Mouse (Mus musculus): ENCODE results near the gene Rapgef2. TPM values are rescaled to one million over a fixed set of nuclear protein-coding genes. Genes with fewer than 3 reads are reported as not detected.

The Rapgef2 gene
- total RNA-seq, 2 experiments from 2014 or later = 16.4 to 17.0 TPM

DNA sequence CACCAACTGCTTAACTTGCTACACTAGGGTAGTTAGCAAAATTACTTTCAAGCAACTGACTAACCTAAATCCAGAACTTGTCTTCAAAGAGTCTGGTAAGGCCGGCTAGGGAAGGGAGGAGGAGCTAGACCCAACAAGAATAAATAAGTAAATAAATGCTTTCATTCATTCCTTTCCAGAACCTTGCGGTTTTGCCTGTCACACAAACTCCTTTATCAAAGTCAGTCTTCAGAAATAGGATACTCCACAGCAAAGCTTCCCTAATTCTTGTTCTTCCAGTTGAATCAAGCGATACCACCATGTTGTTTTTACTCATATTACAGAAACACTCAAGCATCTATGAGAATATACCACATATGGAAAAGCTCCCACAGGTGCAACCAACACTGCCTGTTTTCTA, 2.3 kb downstream of the Rapgef2 start:
- ATAC-seq (ENCODE audit: poor library complexity, severe bottlenecking) = no peak

DNA sequence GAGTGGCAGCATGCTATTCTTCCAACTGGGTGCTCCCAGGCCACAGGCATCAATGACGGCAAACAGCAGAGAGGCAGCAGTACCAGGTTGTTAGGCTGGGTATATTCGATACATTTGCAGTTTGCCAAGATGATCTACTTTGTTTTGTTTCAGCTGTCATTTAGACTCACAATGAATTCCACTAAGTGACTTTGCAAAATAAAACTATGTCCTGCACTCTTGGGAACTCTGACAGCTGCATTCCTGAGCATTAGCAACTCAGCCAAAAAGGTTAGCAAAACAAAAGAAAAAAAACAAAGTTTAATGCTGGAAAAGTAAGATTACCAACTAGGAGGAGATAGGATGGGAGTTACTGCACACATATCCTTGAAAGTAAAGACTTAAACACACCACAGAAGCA, 3.3 kb downstream of the Rapgef2 start:
- ATAC-seq (ENCODE audit: poor library complexity, severe bottlenecking) = no peak

DNA sequence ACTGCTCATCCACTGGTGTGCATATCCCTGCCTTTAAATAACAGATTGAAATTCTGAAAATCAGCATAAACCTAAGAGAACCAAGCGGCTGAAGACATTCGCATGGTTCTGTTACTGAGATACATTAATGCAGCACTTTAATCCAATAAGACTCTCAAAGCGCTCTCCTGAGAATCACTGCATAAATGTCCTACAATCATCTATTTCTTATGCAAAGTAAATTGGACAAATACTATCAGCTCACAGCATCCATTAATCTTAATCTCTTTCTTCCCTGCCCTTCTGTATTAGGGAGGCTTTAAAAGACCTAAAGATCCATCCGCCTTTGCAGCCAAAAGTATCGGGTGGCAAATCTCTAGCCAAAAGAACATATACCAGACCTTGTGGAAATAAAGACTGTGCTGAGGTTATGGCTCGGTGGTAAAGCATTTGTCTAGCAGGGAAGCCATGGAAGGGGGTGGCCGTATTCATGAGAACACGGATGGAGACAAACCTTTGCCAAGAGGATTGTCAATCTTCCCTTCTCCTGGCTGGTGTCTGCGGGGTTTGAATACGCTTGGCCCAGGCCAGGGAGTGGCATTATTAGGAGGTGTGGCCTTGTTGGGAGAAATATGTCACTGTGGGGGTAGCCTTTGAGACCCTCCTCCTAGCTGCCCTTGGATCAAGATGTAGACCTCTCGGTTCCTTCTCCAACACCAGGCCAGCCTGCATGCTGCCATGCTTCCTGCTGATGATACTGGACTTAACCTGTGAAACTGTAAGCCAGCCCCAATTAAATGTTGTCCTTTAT, 10.3 kb downstream of the Rapgef2 start:
- no peak for ATAC-seq (ENCODE audit: poor library complexity, severe bottlenecking)

DNA sequence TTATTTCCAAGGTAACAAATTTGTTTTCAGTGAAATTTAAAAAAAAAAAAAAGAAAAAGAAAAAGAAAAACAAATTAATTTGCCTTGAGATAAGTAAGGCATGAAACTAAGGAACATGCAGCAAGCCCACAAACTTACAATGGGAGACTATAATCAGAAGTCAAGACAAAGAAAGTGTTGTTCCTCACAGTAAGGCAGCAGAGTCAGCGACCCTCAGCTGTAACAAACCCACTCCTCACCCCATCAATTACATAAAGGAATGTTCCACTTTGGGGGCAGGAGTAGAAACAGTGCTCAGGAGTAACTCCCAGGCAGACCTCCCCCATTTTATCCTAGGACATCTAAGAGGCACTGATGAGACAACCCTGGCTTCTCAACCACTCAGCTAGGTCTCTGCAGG, 13.0 kb downstream of the Rapgef2 start:
- ATAC-seq (ENCODE audit: poor library complexity, severe bottlenecking) = no peak

DNA sequence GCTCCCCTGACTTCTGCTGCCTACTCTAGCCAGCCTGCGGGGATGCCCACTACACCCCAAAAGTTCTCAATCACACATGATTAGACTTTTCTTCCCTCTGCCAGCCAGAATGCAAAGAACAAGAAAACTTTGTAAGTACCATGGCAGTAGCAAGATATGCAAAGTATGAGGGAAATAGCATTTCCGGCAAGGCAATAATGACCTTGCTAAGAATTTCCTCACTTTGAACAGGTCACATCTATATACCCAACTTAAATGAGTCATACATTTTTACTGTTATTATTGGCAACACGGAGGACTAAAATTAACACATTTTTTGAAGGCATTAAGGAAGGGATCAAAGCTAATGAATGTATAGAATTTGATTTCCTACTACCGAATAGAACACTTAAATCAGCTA, 13.4 kb downstream of the Rapgef2 start:
- ATAC-seq (ENCODE audit: poor library complexity, severe bottlenecking) = peak; percentile 45; the same call in 1 of the 2 replicates

DNA sequence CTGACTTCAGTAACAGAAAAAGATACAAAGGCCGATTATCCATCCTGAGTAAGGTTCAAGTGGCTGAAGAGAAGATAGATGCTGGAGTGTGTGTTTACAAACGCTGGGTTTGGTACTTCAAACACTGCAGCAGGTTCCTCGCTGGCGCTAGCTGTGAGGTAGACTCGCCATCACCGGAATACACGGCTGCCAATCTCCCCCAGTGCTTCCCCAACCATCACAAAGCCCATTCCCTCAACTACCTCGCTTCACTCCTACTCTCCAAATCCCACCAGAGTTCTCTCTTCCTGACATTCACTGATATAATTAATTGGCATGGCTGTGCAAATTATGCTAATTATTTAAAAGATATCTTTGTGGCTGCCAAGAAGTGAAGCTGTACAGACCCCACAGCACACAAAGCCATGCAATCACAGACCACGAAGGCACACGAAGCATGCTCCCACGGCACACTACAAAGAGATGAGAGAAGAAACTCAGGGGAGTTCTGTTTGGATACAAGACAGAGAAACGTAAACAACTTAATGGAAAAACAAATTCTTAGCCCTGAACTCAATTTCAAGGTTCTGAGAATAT, 15.2 kb downstream of the Rapgef2 start:
- no peak for ATAC-seq (ENCODE audit: poor library complexity, severe bottlenecking)

DNA sequence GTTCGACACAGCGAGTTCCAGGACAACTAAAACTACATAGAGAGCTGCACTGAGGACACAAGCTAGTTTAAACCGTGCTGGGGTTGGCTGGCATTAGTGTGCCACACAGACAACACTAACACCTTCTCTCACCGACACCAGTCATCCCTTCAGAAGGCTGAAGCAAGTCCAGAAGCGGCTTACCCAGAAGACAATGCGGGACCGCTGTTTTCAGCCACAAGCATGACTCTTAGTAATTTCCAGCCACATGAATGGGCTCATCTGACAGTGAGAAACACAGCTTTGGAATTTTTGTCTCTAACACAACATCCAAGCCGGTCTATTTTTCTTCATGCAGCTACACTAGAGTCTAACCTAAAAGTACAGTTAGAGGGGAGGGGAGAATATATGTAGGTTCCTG, 16.4 kb downstream of the Rapgef2 start:
- no peak for ATAC-seq (ENCODE audit: poor library complexity, severe bottlenecking)

DNA sequence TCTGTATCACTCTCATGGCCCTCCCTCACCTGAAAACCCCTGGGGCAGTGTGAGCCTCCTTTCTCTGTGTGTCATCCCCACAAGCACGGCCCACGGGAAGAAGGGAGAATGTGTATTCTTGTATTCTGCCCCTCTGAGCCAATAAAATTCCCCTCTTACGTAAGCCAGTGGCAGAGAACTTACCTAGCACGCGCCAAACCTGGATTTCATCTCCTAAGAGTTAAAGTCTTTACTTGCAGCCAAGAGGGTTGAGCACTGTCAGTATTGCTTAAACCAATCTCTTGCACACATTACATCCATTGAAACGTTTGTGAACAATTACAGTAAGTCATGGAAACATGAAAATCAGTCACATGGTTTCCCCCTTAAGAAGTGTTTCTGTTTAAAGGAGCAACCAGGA, 19.3 kb downstream of the Rapgef2 start:
- no peak for ATAC-seq (ENCODE audit: poor library complexity, severe bottlenecking)

DNA sequence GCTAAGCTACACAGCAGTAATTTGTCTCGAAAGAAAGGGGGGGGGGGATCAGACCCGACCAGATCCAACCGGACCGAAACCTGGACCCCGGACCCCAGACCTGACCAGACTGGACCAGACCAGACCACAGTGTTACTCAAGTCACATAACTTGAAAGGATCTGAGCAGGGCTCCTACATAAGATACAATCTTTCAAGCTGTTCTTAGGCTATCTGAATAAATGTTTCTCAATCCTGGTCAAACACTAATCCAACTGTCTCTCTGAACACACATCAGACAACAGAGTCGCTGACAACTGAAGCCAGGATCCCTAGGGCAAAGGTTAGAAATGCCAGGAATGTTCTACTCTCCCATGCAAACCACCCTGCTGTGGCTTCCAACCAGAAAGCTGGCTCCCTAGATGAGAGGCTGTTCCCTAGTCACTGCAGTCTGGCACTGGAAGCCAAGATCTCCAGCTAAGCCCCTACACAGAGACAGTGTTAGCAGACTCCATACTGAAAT, 24.5 kb downstream of the Rapgef2 start:
- no peak for ATAC-seq (ENCODE audit: poor library complexity, severe bottlenecking)

DNA sequence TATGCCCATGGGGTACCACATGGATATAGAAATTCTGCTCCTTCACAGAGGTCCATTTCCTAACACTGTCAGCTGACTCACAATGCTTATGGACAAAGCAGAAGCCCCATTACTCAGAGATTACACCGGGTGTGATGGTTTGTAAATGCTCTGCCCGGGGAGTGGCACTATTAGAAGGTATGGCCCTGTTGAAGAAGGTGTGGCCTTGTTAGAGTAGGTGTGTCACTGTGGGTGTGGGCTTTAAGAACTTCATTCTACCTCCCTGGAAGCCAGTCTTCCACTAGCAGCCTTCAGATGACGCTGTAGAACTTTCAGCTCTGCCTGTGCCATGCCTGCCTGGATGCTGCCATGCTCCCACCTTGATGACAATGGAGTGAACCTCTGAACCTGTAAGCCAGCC, 32.3 kb downstream of the Rapgef2 start:
- ATAC-seq (ENCODE audit: poor library complexity, severe bottlenecking) = peak; percentile 41; the same call in 1 of the 2 replicates

DNA sequence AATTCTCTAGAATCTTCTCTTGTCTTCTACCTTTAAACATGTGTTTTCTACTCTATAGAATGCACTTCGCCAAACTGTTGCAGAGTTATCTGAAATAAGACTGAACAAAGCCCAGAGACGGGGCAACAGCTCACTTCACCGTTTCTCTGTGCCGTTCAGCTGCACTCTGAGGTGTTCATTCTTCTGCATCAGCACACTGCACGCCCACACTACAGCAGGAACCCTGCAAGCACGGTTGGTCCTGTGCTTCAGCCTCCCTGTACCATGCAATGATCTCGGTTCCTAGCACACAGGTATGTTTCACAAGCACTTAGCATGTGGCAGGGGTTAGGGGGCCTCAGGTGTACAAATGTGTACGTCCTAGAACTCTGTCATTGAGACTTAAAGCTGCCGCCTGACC, 32.9 kb downstream of the Rapgef2 start:
- ATAC-seq (ENCODE audit: poor library complexity, severe bottlenecking) = peak; percentile 36; the same call in 1 of the 2 replicates

DNA sequence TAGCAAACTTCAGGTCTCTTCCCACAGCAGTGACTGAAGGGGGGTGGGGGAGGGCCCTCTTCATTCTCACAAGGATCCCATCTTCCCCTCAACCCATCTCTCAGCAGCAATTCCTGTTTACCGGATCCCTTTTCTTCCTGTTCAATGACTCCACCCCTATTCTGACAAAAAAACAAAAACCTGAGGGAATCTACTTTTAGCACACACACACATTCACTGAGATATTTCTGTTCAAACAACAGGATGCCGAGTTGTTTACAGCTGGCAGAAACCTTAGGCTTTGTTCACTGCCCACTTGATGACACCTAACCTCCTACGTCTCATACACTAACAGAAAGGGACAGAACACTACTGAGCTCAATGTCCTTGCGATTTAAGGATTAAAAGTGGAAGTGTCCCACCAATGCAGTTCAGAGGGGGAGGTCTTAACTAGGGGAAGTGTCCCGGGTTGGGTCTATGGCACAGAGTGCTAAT, 33.4 kb downstream of the Rapgef2 start:
- ATAC-seq (ENCODE audit: poor library complexity, severe bottlenecking) = peak; percentile 84

DNA sequence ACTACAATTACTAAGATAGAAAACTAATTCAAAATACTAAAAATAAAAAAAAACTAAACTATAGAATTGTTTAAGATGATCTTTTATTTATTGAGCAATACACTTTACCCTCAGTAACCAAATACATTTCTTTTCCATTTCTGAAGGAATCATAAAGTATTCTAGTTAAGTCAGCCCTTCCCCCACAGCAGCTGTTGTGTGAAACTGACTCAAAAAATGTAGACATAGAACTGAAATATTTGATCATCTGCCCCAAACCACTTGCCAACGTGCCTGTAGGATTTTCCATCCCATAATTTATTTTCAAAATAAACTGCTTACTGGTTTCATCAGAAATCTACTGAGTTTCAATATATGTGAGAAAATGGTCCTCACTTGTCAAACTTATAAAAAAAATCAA, 36.4 kb downstream of the Rapgef2 start:
- no peak for ATAC-seq (ENCODE audit: poor library complexity, severe bottlenecking)

DNA sequence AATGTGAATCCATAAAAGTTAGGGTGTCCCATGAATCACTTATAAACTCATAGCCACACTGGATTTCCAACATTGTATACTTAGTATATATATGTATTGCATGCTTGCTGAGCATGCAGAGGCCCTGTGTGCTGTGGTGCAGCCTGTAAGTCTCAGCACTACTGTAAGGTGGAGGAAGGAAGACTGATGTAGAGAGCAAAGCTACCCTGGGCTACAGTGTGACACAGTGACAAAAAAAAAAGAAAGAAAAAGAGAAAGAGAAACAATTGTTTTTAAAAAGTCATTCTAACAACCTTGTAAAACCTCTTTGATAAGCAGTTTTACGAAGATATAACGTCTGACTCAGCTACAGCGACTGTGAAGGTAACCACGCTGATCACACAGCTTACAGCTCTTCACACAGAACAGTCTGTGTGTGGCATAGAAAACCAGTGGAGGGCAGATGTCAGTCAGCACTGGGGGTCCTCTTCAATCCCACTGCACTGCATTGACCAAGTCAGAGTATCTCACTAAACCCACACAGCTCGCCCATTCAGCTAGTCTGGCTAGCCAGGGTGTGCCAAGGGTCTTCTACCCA, 37.6 kb downstream of the Rapgef2 start:
- ATAC-seq (ENCODE audit: poor library complexity, severe bottlenecking) = no peak

DNA sequence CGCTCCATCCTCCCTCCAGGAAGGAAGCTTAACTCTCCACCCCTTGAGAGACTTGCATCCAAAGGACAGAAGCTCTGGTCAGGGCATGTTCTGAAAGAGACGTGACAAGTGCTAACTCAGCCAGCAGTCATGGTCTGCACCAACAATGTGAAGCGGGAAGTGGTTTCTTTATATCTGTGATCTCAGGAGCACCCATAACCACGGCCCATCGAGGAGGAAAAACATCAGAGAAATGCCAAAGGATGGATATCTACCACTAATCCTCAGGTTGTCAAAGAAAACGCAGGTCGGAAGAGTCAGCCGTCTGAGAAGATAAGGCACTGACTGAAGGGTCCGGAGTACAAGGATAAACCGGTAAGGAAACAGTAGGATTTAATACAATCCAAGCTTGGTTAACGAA, 38.1 kb downstream of the Rapgef2 start:
- ATAC-seq (ENCODE audit: poor library complexity, severe bottlenecking) = peak; percentile 55

DNA sequence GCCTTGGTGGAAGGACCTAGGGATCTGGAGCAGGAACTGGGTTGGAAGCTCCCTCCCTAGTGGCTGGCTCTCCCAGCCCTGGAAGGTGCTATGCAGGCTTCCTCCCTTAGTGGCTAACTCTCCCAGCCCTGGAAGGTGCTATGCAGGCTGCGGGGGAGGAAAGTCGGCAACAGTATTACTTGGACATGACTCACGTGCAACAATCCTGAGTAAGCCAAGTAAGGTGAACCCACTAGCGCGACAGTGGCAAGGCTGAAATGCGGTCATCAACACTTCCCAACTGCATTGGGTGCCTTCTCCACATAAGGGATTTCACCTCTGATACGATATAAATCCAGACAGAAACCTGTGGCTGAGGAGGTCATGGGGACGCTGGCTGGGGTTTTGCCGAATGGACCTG, 42.0 kb downstream of the Rapgef2 start:
- ATAC-seq (ENCODE audit: poor library complexity, severe bottlenecking) = no peak

DNA sequence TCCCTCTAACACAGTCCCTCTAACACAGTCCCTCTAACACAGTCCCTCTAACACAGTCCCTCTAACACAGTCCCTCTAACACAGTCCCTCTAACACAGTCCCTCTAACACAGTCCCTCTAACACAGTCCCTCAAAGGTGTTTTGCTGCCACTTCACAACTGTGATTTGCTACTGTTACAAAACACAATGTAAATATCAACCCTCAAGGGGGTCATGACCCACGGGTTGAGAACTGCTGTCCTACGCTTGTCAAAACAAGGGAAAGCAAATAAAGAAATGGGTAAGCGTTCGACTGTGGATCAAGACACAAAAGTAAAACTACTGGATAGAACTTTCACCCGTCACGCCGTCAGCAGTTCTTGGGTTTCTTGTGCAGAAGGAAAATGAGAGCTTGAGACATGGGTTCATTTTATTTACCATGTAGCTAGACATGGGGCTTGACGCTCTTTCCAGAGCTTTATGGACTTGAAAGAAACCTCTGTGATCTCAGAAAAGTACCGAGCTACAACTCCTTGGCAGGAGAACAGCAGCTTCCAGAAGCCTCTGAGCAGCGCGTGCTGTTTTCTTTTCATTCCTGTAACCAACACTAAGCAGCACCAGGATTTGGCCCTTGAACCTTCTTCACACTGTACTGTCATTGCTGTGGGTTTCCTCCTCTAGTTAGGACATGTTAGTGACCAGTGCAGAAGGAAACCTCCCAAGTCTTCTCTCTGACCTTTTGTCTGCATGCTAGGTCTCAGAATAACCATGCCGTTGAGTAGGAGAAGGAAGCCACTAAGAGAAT, 43.2 kb downstream of the Rapgef2 start:
- no peak for ATAC-seq (ENCODE audit: poor library complexity, severe bottlenecking)

DNA sequence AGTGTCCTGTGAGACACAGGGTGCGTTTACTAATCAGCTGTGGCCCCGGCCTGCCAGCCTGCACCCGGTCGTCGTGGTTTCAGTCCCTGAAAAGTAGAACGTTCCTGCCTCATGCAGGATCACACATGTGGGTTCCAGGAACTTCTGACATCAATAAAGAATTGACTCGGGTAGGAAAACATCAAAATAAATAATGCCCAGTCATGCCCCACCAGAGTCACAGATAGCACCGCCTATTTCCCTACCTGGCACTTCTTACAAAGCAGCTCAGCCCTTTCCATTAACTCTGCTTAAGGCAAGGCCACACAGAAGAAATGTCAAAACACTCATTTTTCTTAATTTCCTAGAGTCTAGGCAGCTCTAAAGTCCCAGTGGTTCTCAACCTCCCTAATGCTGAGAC, 44.0 kb downstream of the Rapgef2 start:
- no peak for ATAC-seq (ENCODE audit: poor library complexity, severe bottlenecking)

DNA sequence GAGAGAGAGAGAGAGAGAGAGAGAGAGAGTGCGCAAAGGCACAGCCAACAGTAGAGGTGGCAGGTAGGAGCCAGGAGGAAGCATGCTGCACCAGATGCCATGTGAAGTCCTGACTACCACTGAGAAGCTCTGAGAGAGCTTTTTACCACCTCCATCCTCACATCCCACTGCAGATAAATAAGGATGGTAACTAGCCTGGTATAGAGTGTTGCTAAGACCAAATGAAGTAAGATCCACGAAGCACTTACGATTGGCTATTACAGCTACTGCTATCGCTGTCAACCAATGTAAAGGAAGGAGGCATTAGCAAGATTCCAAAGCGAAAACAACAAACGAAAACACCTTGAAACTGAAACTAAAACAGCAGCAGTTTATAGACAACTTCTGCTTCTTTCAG, 47.3 kb downstream of the Rapgef2 start:
- peak; percentile 36 for ATAC-seq (ENCODE audit: poor library complexity, severe bottlenecking)

DNA sequence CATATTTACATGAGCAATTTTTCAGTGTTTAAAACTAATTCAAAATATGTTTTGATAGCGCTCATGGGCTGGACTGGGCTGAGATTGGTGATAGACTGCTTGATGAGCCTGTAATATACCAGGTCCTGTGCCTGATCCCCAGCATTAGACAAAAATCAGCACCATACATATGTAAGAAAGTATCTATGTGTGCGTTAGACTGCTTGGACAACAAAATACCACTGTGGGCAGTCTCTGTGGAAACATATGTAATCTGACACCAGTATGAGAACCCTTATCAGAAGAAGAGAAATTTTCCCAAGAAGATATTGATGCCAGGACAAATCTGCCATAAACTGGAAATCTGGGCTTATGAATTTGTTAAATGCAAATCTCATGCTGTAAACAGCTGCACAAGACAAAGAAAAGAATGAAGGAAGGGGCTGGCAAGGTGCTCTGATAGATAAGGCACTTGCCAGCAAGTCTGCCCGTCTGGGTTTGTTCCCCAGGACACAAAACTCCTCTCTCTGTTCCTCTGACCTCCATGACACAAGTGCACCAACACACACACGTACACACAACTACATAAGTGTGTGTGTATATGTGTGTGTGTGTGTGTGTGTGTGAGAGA, 47.8 kb downstream of the Rapgef2 start:
- no peak for ATAC-seq (ENCODE audit: poor library complexity, severe bottlenecking)
